7 mouse cellular contexts compared by ENCODE assay signal in genomic region chr16:18388583-18389435, GRCm38 (mm10). TPM values are rescaled to one million over a fixed set of nuclear protein-coding genes. Genes with fewer than 3 reads are reported as not detected.
DNase-seq lines count a peak whose midpoint lies in the region; ATAC-seq lines count a peak whose summit lies in the region.

No protein-coding gene starts in this region.

- H3K9ac ChIP-seq in kidney, embryonic 14.5 days (ENCODE audit: low read depth, low read length) = no peak overlapping the region
- H3K9ac ChIP-seq in heart, embryonic 15.5 days = no peak overlapping the region; the same call in 1 of the 2 replicates
- no peak overlapping the region for H3K9ac ChIP-seq in intestine, embryonic 14.5 days (ENCODE audit: low read length)
- peak overlapping the region; percentile 29; the same call in 1 of the 2 replicates for H3K9ac ChIP-seq in midbrain, embryonic 13.5 days (replicated peaks)

- peak overlapping the region; percentile 37; the same call in 1 of the 2 replicates for H3K27ac ChIP-seq in kidney, embryonic 14.5 days (ENCODE audit: low read depth, low read length)
- peak overlapping the region; percentile 48 for H3K27ac ChIP-seq in heart, embryonic 15.5 days
- peak overlapping the region; percentile 29 for H3K27ac ChIP-seq in intestine, embryonic 14.5 days (ENCODE audit: low read depth)
- H3K27ac ChIP-seq in midbrain, embryonic 13.5 days = peak overlapping the region; percentile 71

- ATAC-seq in kidney, embryonic 14.5 days (ENCODE audit: low FRiP score, low TSS enrichment) = no peak
- no peak for ATAC-seq in heart, embryonic 15.5 days (replicated peaks; ENCODE audit: insufficient number of reproducible peaks, insufficient read depth, low FRiP score, low read depth)
- ATAC-seq in intestine, embryonic 14.5 days (replicated peaks; ENCODE audit: low FRiP score, low TSS enrichment, low read depth) = no peak
- ATAC-seq in midbrain, embryonic 13.5 days = no peak
- ATAC-seq in erythroblast, adult 5-6 weeks (replicated peaks; ENCODE audit: low FRiP score, poor library complexity, severe bottlenecking) = no peak

- H3K27me3 ChIP-seq in kidney, embryonic 14.5 days (ENCODE audit: control insufficient read depth, insufficient read depth, low read length) = no peaks in the 10 kb centered on the region
- no peaks in the 10 kb centered on the region for H3K27me3 ChIP-seq in heart, embryonic 15.5 days
- H3K27me3 ChIP-seq in intestine, embryonic 14.5 days (replicated peaks; ENCODE audit: control insufficient read depth, insufficient read depth, low read length) = no peaks in the 10 kb centered on the region
- no peaks in the 10 kb centered on the region for H3K27me3 ChIP-seq in midbrain, embryonic 13.5 days

- H3K4me1 ChIP-seq in kidney, embryonic 14.5 days (ENCODE audit: control insufficient read depth, insufficient read depth, low read length) = peaks cover 43% of the 10 kb centered on the region
- H3K4me1 ChIP-seq in heart, embryonic 15.5 days (replicated peaks) = peaks cover 45% of the 10 kb centered on the region
- H3K4me1 ChIP-seq in intestine, embryonic 14.5 days (replicated peaks; ENCODE audit: control insufficient read depth, insufficient read depth, low read length) = peaks cover 23% of the 10 kb centered on the region
- H3K4me1 ChIP-seq in midbrain, embryonic 13.5 days (replicated peaks) = peaks cover 66% of the 10 kb centered on the region

- DNase-seq in kidney, adult 8-10 months = no peak
- DNase-seq in intestine, embryonic 14.5 days (ENCODE audit: low spot score) = no peak
- no peak for DNase-seq in adrenal gland, postnatal 36 days

- H3K36me3 ChIP-seq in kidney, embryonic 14.5 days (ENCODE audit: control insufficient read depth, insufficient read depth, low read length) = no peaks in the 10 kb centered on the region
- no peaks in the 10 kb centered on the region for H3K36me3 ChIP-seq in heart, embryonic 15.5 days
- no peaks in the 10 kb centered on the region for H3K36me3 ChIP-seq in intestine, embryonic 14.5 days (ENCODE audit: control insufficient read depth, insufficient read depth, low read length)
- peaks cover 10% of the 10 kb centered on the region; the same call in 1 of the 2 replicates for H3K36me3 ChIP-seq in midbrain, embryonic 13.5 days

- no peak overlapping the region for H3K4me2 ChIP-seq in kidney, embryonic 14.5 days (replicated peaks; ENCODE audit: low read depth, low read length)
- H3K4me2 ChIP-seq in heart, embryonic 15.5 days = no peak overlapping the region
- H3K4me2 ChIP-seq in intestine, embryonic 14.5 days (ENCODE audit: low read length) = no peak overlapping the region
- no peak overlapping the region for H3K4me2 ChIP-seq in midbrain, embryonic 13.5 days (replicated peaks)

- WGBS in kidney, embryonic 14.5 days = 72% methylated on average over 14 of the region's 14 CpGs
- 83% methylated on average over 14 of the region's 14 CpGs for WGBS in heart, embryonic 15.5 days
- 76% methylated on average over 14 of the region's 14 CpGs for WGBS in intestine, embryonic 14.5 days
- 78% methylated on average over 14 of the region's 14 CpGs for WGBS in midbrain, embryonic 13.5 days

- H3K4me3 ChIP-seq in kidney, embryonic 14.5 days (ENCODE audit: low read length) = no peak overlapping the region
- H3K4me3 ChIP-seq in heart, embryonic 15.5 days = no peak overlapping the region
- no peak overlapping the region for H3K4me3 ChIP-seq in intestine, embryonic 14.5 days (ENCODE audit: low read depth, low read length)
- no peak overlapping the region for H3K4me3 ChIP-seq in midbrain, embryonic 13.5 days (replicated peaks)

- no peaks in the 10 kb centered on the region for H3K9me3 ChIP-seq in kidney, embryonic 14.5 days (ENCODE audit: control insufficient read depth, low read length)
- H3K9me3 ChIP-seq in heart, embryonic 15.5 days (replicated peaks) = no peaks in the 10 kb centered on the region
- H3K9me3 ChIP-seq in intestine, embryonic 14.5 days (ENCODE audit: control insufficient read depth, low read length) = no peaks in the 10 kb centered on the region
- H3K9me3 ChIP-seq in midbrain, embryonic 13.5 days = no peaks in the 10 kb centered on the region

RNA-seq across cellular contexts. Expression of gene Txnrd2, which starts 37.4 kb away (rescaled TPM):
- 21.9 and 23.6 TPM in 2 replicates for polyA plus RNA-seq in kidney, embryonic 14.5 days (2014; fragmentation: Nextera tagmentation; extraction: Ambion mirVana)
- polyA plus RNA-seq in heart, embryonic 15.5 days (2015; fragmentation: Nextera tagmentation; extraction: Ambion mirVana) = 35.3 and 37.7 TPM in 2 replicates
- polyA plus RNA-seq in intestine, embryonic 14.5 days (2014; fragmentation: Nextera tagmentation; extraction: Ambion mirVana) = 17.0 and 17.4 TPM in 2 replicates
- polyA plus RNA-seq in midbrain, embryonic 13.5 days (2015; fragmentation: Nextera tagmentation; extraction: Ambion mirVana) = 25.9 and 28.6 TPM in 2 replicates
- 10 to 100 TPM; 73.3 to 97.3 TPM for total RNA-seq in adrenal gland, postnatal 36 days (2021)
- 274 and 358 TPM in 2 replicates for total RNA-seq in erythroblast, adult 5-6 weeks (2015; ENCODE audit: low replicate concordance)
- 493 and 499 TPM in 2 replicates for total RNA-seq in erythroblast, adult 5-6 weeks (2017; ENCODE audit: low replicate concordance)

RNA-seq across cellular contexts. Expression of gene Comt, which starts 37.8 kb away (rescaled TPM):
- polyA plus RNA-seq in kidney, embryonic 14.5 days (2014; fragmentation: Nextera tagmentation; extraction: Ambion mirVana) = 78.7 and 89.0 TPM in 2 replicates
- polyA plus RNA-seq in heart, embryonic 15.5 days (2015; fragmentation: Nextera tagmentation; extraction: Ambion mirVana) = 113 and 129 TPM in 2 replicates
- 95.4 and 95.6 TPM in 2 replicates for polyA plus RNA-seq in intestine, embryonic 14.5 days (2014; fragmentation: Nextera tagmentation; extraction: Ambion mirVana)
- polyA plus RNA-seq in midbrain, embryonic 13.5 days (2015; fragmentation: Nextera tagmentation; extraction: Ambion mirVana) = 75.7 and 78.8 TPM in 2 replicates
- total RNA-seq in adrenal gland, postnatal 36 days (2021) = 100 to 1,000 TPM; 193 to 249 TPM
- total RNA-seq in erythroblast, adult 5-6 weeks (2015; ENCODE audit: low replicate concordance) = 27.9 and 29.9 TPM in 2 replicates
- total RNA-seq in erythroblast, adult 5-6 weeks (2017; ENCODE audit: low replicate concordance) = 26.8 and 29.1 TPM in 2 replicates

RNA-seq across cellular contexts. Expression of gene Arvcf, which starts 40.8 kb away (rescaled TPM):
- 16.3 and 27.0 TPM in 2 replicates for polyA plus RNA-seq in kidney, embryonic 14.5 days (2014; fragmentation: Nextera tagmentation; extraction: Ambion mirVana)
- polyA plus RNA-seq in heart, embryonic 15.5 days (2015; fragmentation: Nextera tagmentation; extraction: Ambion mirVana) = 28.4 and 40.0 TPM in 2 replicates
- polyA plus RNA-seq in intestine, embryonic 14.5 days (2014; fragmentation: Nextera tagmentation; extraction: Ambion mirVana) = 31.7 and 33.0 TPM in 2 replicates
- 109 and 111 TPM in 2 replicates for polyA plus RNA-seq in midbrain, embryonic 13.5 days (2015; fragmentation: Nextera tagmentation; extraction: Ambion mirVana)
- total RNA-seq in adrenal gland, postnatal 36 days (2021) = 10 to 100 TPM; 36.4 to 41.2 TPM
- total RNA-seq in erythroblast, adult 5-6 weeks (2015; ENCODE audit: low replicate concordance) = 1.5 and 2.7 TPM in 2 replicates
- 8.7 TPM in 1 of 2 replicates, not detected in the other for total RNA-seq in erythroblast, adult 5-6 weeks (2017; ENCODE audit: low replicate concordance)

RNA-seq across cellular contexts. Expression of gene Tango2, which starts 40.9 kb away (rescaled TPM):
- 19.8 and 20.0 TPM in 2 replicates for polyA plus RNA-seq in kidney, embryonic 14.5 days (2014; fragmentation: Nextera tagmentation; extraction: Ambion mirVana)
- 61.4 and 61.5 TPM in 2 replicates for polyA plus RNA-seq in heart, embryonic 15.5 days (2015; fragmentation: Nextera tagmentation; extraction: Ambion mirVana)
- 34.8 and 34.9 TPM in 2 replicates for polyA plus RNA-seq in intestine, embryonic 14.5 days (2014; fragmentation: Nextera tagmentation; extraction: Ambion mirVana)
- polyA plus RNA-seq in midbrain, embryonic 13.5 days (2015; fragmentation: Nextera tagmentation; extraction: Ambion mirVana) = 63.1 and 66.5 TPM in 2 replicates
- total RNA-seq in adrenal gland, postnatal 36 days (2021) = 10 to 100 TPM; 31.9 to 43.7 TPM
- total RNA-seq in erythroblast, adult 5-6 weeks (2015; ENCODE audit: low replicate concordance) = 8.8 and 26.9 TPM in 2 replicates
- 8.8 and 12.1 TPM in 2 replicates for total RNA-seq in erythroblast, adult 5-6 weeks (2017; ENCODE audit: low replicate concordance)
